Mouse (Mus musculus): ENCODE measurements around the gene Gm48551.

Gene Gm48551

DNA sequence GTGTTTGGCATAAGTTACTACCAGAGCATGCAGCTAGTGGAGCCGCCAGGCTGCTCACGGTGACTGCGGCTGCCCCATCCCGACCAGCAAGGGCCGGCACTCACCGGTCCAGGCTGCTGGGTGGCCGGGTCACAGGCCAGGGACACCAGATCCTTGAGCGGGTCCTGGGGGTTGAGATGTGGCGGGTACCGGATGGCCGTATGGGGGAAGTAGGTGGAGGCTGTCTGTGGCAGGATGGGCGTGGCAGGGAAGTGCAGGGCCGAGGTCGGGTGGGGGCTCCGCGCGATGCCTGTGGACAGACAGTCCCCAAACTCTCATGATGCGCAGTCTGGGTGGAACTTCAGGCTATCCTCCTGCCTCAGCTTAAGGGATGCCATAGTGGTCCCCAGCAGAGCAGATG, 20.5 kb downstream of the Gm48551 start:
- DNase-seq: peak; percentile 56 to 82

DNA sequence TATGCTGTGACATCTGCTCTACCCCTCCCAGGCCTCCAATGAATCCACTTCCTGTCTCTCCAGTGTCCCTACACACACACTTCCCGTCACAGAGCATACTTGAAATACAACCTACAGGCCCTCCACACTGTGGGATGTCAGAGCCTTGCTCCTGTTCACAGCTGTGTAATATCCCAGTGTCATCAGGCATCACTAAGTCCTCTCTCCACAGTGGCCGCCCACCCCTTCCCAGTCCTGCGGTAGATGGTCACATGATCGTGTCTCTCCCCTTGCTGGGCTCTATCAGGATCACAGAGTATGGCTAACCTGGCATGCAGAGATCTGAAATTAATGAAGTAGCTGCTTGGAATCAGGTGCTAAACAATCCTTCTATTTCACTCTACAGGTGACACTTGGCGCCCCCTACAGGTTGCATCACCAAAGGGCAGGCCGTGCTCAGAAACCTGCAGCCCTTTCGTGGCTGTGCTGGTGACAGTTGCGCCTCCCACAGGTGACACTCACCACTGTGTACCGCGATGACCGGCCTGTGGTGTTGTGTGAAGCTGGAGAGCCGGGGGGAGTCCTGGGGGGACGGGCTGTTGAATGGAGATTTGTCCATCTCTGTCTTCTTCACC, 21.4 kb downstream of the Gm48551 start:
- peak; percentile 76 to 78 for DNase-seq

DNA sequence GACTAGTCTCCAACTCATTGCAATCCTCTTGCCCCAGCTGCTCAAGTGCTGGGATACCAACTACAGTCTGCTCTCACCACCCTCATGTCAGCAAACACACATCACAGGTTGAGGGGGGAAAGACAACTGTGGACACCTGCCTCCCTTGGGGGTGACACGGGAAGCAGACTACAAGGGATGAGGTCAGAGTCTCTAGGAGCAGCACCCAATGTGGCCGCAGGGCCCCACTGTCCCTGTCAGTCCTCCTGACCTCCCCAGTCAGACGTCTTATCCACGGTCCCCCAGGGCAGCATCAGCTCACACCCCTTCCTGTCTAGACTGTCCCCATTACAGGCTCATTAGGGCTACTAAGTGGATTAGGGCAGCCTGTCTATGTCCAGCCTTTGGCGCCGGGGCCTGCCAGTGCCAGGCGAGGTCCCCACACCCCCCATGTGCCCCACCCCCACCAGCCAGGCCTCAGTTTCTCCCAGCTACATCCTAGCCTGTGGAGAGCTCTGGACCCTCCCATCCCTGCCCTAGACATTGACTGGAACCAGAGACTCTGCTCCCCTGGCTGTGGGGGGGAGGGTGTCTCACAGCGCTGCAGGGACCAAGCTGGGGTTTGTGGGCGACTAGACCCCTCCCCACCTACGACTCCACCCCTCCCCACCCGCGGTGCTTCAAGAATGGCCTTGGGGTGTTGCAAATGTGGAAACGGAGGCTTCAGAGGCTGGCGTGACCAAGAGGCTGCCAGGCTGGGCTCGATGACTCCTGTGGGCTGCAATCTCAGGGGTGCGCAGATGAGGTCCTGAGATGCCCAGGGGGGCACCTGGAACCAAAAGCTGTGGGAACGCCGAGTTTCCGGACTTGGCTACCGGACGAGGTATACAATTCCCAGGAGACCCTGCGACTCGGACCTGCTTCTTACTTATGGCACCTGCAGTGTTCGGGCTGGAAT, 22.5 kb downstream of the Gm48551 start:
- peak in 1 of 2 experiments; percentile 46 for DNase-seq

DNA sequence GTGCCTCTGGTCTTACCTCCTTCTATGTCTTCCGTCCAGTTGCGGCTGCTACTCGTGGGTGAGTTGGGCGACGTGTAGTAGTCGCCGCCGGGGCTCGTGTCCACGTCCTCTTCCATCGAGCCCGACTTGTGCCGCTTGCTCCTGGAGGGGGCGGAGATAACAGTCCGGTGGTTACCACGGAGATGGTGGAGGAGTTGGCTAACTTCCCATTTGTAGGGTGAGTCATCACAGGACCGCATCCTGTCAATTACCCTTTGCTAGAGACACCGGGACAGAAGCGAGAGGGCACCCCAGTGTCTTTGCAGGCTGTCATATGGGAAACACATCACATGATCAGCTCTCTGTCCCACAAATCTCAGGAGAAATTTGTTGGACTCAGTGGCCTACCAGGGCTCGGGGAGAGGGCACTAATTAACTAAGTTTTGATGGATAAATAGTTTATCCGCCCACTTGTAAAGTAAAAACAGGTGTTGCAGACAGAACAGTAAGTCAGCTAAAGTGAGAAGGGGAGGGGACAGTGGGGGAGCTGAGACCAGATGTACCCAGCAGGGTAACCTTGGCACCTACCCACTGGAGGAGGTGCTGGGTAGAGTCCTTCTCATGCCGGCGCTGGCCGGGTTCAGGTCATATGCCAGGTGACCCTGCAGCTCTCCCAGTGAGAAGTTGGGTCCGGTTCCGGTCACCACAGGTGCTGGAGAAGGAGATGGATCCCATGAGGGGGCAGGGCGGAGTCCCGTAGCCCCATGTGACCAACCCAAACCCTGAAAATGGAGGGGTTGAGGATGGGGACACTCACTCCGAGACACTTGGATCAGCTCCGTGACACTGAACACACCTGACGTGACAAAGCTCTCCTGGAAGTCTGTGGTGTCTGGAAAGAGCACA, 23.5 kb downstream of the Gm48551 start:
- DNase-seq: peak; percentile 86 to 95

DNA sequence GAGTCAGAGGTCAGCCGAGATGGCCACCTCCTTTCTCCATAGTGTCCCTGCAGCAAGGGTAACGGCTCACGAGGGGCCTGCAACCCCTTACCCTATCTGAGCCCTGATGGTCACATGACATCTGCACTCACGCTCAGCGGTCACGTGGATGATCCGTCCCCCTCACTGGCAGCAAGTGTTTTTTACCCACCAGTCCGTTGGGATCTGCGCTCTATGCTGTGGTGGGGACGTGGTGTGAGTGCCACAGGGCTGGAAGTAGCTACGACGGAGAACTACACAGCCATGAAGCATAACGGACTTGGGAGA, 24.1 kb downstream of the Gm48551 start:
- peak in 1 of 2 experiments; percentile 65 for DNase-seq

DNA sequence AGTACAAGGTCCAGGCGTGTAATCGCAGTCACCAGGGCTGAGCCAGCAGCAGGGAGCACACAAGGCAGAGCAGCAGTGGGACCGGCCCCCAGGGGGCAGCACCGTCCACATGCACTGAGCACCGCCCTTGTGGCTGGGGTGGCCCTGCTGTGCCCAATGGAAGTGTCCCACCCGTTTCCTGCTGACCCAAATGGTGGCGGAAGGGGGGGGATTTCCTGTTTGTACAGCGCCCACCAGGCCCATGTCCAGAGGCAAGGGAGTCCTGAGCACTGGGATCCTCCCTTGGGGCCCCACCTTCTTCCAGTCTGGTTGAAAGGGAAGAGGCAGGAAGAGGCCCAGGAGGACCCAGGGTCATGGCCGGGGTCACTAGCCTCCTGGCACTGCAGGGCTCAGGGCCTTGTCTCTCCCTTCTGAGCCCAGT, 24.6 kb downstream of the Gm48551 start:
- DNase-seq: peak; percentile 96

DNA sequence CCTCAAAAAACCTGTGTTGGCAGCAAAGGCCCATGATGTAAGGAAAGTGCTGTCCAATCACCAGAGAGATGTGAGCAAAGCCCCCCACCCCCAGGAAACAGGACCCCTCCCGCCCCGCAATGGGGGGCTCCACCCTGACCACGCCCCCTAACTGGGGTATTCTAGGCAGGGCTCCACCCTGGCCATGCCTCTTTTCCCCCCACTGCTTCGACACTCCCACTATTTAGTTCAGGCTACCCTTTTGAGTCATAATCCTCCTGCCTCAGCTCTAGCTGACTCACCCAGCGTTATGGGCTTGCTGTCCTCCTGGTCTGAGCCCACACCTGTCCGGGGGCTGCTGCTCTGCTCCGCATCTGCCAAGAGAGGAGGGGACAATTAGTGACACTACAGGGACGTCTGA, 25.1 kb downstream of the Gm48551 start:
- DNase-seq: no peak

DNA sequence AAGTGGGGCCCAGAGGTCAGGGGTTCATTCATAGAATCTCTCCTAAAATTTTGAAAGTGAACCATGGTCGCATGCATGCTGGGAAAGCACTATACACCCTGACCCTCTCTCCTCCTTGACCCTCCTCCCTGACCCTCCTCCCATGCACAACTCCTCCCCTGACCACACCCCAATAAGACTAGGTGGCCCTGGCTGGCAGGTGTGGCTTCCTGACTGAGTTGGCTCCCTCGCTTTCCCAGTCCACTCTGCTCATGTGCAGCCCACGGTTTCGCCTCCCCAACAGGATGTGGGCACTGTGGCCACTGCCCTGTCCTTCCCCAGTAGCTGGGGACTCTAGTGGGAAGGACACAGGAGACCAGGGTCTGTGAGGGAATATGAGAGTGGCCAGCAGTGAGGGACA, 26.1 kb downstream of the Gm48551 start:
- DNase-seq: peak; percentile 50 to 83

DNA sequence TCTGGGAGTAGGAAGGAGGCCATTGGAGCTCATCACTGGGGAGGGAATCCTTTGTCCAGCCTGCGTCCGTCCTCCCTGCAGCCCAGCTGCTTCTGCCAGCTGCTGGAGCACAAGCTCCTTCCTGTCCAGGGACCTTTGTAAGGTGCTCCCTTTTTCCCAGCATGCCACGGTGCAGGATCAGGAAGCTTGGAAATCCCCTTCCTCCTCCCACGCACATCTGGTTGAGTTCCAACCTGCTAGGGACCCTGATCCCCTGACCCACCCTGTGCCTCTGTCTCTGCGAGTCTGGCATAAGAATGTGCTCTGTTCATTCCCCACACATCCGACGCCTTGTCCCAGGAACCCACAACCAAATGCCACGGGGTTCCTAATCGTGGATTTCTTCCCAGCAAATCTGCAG, 26.7 kb downstream of the Gm48551 start:
- DNase-seq: peak; percentile 61 to 83

DNA sequence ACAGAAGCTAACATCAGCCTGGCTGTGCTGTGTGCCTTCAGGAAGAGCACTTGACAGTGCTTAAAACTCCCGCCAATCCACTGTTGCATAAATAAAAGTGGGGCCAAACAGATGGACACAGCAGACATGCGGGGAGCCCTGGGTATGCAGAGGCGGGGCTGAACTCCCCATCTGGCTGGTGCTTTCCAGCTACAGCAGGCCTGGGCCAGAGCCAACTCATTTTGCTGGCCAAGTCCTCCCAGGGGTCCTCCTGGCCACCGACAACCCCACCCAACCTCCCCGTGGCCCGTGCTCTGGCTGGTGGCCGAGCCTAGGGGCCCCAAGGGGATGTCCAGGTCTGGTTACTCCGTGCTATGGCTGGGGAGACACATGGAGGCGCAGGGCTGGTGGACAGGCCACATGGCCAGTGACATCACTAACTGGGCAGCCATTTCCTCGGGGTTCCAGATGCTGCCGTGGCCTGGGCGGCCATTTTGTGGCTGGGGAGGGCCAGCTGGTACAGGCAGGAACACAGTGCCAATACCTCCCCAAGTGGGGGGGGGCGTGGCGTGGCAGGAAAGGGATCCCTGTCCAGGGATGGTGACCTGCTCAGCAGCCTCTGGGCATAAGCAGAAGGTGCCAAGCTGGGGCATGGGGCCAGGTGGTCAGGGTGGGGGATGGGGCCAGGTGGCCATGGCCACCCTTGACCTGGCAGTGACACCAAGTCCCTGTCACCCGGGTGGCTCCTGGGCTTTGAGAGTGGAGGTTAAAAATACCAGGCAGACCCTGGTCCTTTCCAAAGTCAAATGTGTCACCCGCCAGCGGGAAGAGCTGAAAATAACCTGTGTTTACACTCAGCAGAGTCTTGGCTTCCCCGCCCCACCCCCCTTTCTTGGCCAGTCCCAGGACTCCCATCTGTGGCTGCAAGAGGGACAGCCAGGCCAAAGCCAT, 27.5 kb downstream of the Gm48551 start:
- DNase-seq: peak; percentile 87 to 95

DNA sequence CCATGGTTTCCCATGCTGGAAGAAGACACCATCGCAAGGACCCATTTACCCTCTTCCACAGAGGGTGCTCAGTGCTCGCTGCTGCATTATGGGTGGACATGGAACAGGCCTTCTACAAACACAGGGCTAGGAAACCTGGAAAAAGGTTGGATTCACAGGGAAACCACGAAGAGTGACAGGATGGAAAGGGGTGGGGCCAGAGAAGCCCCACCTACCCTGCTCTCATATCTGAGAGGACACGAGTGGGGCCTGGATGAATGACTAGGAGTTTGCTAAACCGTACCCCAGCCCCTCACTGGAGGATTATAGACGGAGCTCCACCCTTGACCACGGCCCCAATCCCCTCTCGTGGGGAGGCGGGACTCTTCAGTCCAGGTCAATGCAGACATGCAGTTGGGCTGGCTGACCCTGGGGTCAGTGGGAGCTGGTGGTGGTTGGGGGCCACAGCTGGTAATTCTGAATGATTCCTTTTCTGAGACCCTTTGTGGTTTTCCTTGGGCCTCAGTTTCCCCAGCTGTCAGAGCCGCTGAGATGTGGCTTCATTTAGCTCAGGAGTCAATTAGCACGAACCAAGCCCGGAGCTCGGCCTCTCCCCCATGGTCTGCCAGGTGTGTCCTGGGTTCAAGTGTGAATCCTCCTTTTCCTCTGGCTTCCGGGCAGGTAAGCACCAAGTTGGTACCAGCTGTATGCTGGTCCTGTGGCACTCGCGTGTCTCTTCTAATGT, 28.5 kb downstream of the Gm48551 start:
- DNase-seq: no peak

DNA sequence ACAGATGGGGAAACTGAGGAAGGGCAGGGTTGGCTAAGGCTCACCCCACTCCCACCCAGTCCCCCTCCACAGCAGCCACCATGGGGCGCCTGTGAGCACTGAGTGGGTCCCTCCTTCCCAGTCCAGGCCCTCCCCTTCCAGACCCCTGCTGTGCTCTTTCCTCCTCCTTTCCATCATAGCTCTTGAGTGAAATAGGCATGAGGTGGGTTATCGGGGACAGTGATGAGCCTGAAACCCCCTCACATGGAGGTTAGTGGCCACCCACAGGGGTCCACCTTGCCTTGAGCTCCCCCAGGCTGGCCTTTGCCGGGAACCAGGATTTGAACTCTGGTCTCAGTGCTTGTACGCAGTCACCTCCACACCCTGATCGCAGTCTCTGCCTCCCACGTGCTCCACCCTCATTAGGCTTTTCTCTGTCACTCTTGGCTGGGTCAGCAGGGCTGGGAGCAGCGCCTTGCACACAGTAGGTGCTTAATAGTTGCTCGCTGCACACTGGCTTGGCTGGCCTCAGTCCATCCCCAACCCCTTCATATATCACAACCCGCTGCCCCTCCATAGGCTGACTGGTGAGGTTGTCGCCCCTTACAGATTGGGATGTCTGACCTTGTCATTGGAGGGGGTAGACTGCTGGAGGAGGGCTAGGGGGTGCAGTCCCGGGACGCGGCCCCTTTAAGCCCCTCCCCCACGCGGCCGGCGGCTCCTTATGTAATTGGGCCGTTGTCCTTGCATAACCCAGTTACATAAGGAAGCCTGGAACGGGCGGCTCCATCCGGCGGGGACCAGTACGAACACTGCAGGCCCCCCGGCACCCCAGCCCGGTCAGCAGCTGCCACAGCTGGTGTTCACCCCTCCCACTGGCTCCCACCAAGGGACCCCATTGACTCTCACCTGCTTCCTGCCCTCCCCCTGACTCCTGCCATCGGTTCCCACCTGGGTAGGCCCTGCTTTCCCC, 29.3 kb downstream of the Gm48551 start:
- peak; percentile 93 to 97 for DNase-seq

DNA sequence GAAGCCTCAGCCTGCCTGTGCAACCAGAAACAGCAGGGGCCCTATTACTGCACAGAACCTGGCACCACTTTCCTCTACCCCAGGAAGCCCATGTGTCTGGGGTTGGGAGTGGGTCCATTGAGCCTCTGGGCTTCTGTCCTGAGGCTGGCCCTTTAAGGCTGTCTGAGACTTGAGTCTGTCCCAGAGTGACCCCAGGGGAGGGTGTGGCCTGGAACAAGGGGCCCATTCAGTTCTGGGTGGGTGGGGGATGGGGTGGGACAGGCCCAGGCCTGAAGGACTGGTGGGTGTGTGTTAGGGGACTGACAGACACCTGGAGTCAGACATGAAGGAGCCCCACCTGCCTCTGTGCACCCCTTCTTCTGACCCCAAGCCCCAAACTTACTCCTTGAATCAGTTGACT, 30.4 kb downstream of the Gm48551 start:
- DNase-seq: peak; percentile 75 to 92

DNA sequence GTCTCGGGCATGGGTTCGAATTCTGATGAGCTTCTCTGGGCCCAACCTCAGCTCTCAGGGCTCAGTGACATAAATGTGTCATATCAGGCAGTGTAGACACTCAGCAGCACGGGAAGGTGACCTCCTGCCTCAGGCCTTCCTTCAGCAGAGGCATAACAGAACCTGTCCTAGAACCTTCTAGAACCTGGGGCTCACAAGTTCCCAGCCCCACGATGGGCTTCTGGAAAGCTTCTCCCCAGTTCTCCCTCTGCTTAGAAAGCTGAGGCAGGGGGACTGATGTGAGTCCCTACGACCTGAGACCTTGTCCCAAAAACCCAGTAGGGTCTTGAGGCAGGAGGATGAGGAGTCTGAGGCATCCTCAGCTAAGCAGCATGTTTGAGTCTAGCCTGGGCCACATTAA, 30.9 kb downstream of the Gm48551 start:
- no peak for DNase-seq

DNA sequence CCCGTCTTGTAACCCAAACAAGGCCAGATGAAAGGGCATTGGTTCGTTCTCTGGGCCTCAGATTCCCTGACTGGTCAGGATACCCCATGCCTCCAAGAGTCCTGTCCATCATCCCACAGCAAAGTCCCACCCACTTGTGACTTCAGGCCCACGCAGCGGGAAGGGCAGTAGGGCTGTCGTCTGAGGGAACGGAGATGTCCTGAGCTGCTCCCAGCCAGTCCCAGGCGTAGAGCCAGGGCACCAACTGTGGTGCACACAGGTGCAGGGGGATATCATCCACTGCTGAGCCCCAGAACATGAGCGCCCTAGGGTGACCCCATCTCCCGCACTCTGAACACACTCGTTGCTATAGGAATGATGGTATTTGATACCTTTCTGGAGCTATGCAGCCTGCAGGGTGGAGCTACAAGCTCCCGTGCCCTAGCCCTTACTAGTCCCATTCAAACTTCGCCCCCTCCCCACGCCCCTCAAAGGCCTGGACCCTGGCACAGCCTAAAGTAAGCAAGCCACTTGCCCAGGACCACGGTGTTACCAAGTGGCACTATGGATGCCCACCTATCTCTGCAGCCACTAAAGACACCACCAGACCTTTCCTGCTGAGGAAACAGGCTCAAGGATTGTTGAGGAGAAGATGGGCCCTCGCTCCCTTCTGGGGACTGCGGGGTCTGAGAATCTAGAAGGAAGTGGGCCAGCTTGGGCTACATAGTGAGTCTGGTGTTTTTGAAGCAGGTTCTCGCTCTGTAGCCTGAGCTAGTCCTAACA, 31.5 kb downstream of the Gm48551 start:
- peak in 1 of 2 experiments; percentile 79 for DNase-seq

DNA sequence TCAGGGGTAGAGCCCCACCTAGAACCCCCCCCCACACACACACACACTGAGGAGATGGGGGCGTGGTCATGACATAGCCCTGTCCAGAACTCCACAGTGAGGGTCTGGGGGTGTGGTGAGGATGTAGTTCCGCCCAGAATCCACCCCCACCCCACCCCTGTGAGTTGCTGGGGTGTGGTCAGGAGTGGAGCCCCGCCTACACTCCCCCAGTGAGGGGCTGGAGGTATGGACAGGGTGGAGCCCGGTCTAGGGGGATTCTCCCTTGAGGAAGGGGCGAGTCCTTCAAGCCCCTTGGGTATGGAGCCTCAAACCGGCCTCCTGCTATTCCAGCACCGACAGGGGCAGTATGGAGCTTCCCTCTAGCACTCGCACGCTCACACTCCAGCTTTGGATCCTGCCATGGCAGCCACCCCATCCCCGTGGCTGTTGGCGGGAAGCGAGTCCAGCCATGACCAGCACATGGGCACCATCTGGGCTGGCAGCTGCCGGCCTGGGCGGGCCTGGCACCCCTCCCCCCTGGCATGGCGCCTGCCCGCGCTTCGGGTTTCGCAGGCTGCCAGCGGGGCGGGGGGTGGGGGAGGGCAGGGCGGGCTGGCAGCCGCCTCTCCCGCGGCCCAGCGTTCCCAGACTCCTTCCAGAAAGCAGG, 32.4 kb downstream of the Gm48551 start:
- DNase-seq: peak; percentile 85 to 96

DNA sequence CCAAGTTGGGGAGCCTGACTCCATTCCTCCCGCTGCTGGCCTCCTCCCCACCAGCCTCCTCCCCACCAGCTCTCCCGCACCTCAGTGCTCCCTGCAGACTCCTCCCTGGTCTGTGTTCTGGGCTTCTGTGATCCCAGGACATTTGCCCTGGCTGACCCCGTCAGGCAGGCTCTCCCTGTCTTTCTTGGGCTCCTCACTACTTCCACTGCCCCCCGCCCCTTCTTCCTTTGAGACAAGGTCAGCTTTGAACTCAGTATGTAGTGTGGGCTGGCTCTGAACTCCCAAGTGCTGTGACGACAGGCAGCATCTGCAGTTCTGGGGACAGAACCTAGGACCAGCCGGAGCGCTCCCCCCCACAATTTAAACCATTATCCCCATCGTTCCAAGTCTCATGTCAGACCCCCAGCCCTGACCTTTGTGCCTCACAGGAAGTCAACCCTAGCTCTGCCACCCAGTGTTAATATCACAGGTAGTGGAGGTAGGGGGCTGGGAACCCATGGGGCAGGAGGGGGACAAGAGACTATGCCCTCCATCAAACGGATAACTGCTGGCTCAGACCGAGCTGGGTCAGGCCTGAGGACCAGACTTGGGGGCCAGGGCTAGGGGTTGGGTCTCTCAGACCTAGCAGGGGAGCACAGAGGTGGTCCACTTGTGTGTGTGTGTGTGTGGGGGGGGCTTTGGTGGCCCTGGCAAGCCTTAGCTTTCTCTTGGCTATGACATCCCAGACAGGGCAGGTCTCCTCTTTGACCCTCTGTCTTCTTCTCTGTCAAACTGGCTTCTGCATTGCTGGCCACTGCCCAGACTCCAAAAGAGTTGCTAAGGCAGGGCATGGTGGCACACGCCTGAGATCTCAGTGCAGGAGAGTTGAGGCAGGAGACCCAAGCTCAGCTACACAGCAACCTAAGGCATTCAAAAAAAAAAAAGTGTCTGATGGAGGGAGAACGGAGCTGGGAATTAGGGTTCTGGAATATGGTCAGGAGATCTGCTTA, 33.3 kb downstream of the Gm48551 start:
- peak in 1 of 2 experiments; percentile 44 for DNase-seq
